Mouse (Mus musculus) heart, postnatal 0 days (tissue): ENCODE data around the gene Grin2a. TPM values are rescaled to one million over a fixed set of nuclear protein-coding genes. Genes with fewer than 3 reads are reported as not detected.

ENCODE experiments used
- ATAC-seq: fragments of 200-750 bp; cut with Nextera tagmentation; 2 replicates; pipeline ENCODE4 v1.8.0; 2017; ENCODE audit warnings: low read depth, moderate number of reproducible peaks, moderate library complexity; ENCODE audit not compliant: insufficient read depth
- DNase-seq: peaks from one replicate; pipeline ENCODE4 v3.0.0-alpha.2; 2016; ENCODE audit warnings: low spot score
- H3K27ac ChIP-seq: fragments of 300-500 bp; sonication (generic); 2 replicates; pipeline ENCODE4 v1.5.1; 2014; ENCODE audit warnings: low read depth, mild to moderate bottlenecking
- H3K27me3 ChIP-seq: fragments of 300-500 bp; sonication (generic); 2 replicates; pipeline ENCODE4 v1.6.1; 2014; ENCODE audit warnings: low read length, mixed read lengths; ENCODE audit not compliant: control insufficient read depth, insufficient read depth
- H3K36me3 ChIP-seq: fragments of 300-500 bp; sonication (generic); replicated peaks from 2 replicates; pipeline ENCODE4 v1.6.1; 2014; ENCODE audit warnings: low read length, mixed read lengths; ENCODE audit not compliant: control insufficient read depth, insufficient read depth
- H3K4me1 ChIP-seq: fragments of 300-500 bp; sonication (generic); 2 replicates; pipeline ENCODE4 v1.6.1; 2014; ENCODE audit warnings: antibody characterized with exemption; ENCODE audit not compliant: control insufficient read depth, insufficient read depth
- H3K4me2 ChIP-seq: fragments of 300-500 bp; sonication (generic); 2 replicates; pipeline ENCODE4 v1.6.1; 2014; ENCODE audit warnings: low read depth, mild to moderate bottlenecking, low read length, moderate library complexity
- H3K4me3 ChIP-seq: fragments of 300-500 bp; sonication (generic); 2 replicates; pipeline ENCODE4 v1.5.1; 2014; ENCODE audit warnings: low read depth, low read length
- H3K9ac ChIP-seq: fragments of 300-500 bp; sonication (generic); replicated peaks from 2 replicates; pipeline ENCODE4 v1.6.1; 2014; ENCODE audit warnings: low read depth, low read length, mixed read lengths
- H3K9me3 ChIP-seq: fragments of 300-500 bp; sonication (generic); replicated peaks from 2 replicates; pipeline ENCODE4 v1.6.1; 2016; ENCODE audit warnings: low read length; ENCODE audit not compliant: control insufficient read depth
- CTCF ChIP-seq: IDR thresholded peaks from 2 replicates; pipeline ENCODE4 v1.5.1; 2016; ENCODE audit warnings: antibody characterized with exemption, control low read depth, low read depth
- EP300 ChIP-seq: IDR thresholded peaks from 2 replicates; pipeline ENCODE4 v1.6.1; 2016; ENCODE audit warnings: antibody characterized with exemption, low read depth
- WGBS: fragments of 180-500 bp; shearing (Covaris S2); extraction: QIAGEN DNeasy Blood & Tissue Kit; methylation state at CpG from one replicate; pipeline ENCODE4 v1.1.7; 2014; 5-methylcytosine and 5-hydroxymethylcytosine counted together
- polyA plus RNA-seq: library from polyadenylated mRNA; unstranded; fragments of >200 nt; fragmentation: Nextera tagmentation; extraction: Ambion mirVana; gene quantifications from 2 replicates; pipeline ENCODE4 v1.2.1, GENCODE M21; 2015
- total RNA-seq: library from RNA; depleted of rRNA; stranded (reverse); fragments of >200 nt; gene quantifications from 2 replicates; pipeline ENCODE4 v1.2.3, GENCODE M21; 2014; ENCODE audit warnings: low replicate concordance

Gene Grin2a
- total and polyA plus RNA-seq, 2 experiments from 2014 or later, result 0.15 to 0.38 TPM

DNA sequence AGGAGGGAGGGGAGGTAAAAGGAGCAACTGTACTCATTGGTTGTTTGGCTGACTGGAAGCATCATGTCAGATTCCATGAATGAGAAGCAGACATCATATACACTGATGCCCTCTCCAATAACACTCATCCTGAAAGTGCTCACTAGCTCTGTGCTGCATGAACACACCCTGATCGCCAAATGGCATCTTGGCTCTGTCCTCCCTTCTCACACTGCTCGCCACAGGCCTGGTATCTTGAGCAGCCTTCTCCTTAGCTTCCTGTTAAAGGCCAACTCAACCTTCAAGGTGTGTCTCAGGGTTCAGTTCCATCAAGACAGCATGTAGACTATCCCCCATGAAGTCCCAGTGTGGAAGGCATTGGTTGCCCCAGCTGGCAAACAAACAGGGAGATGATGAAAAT, 137.6 kb downstream of the Grin2a start:
- no peaks in the 10 kb centered on the region for H3K27me3 ChIP-seq
- H3K9me3 ChIP-seq, result no peaks in the 10 kb centered on the region
- H3K4me1 ChIP-seq, result no peaks in the 10 kb centered on the region
- H3K4me3 ChIP-seq, result no peak overlapping the region
- no peak overlapping the region for H3K9ac ChIP-seq
- no peak for TF ChIP-seq CTCF
- TF ChIP-seq EP300, result no peak
- ATAC-seq (no peak), DNase-seq (no peak)
- H3K36me3 ChIP-seq, result no peaks in the 10 kb centered on the region
- 40% methylated on average over 2 of the region's 2 CpGs for WGBS
- no peak overlapping the region for H3K27ac ChIP-seq
- no peak overlapping the region for H3K4me2 ChIP-seq

DNA sequence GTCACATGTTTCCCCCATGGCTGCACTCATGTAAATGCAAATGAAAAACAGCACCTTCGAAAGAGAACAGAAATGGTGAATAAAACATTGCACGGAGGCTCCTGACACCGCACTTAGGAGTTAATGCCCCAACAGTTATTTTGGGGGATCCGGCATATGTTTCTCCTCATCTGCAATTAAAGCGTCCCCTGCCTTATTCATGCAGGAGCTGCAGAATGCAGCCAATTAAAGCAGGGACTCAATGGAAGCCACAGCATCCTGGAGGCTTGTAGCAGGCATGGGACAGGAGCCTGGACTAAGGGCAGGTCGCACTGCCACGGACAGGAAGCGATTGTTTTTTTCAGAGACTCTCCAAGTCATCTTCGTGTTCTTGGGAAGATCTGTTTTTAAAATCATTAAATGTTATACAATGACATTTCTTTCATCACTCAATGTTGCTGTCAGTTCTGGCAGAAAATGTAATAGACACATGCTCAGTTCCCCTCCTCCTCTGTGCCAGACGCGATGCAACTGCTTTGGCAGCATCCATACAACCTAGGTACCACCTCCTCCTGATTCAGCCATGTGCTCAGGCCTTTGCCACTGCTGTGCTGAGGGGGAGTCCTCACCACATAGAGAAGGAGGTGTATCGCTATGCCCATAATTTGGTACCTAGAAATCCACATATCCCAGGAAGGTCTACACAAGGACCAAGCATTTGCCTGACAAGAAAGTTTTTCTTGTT, 143.9 kb downstream of the Grin2a start:
- no peak overlapping the region for H3K9ac ChIP-seq
- no peak overlapping the region for H3K4me3 ChIP-seq
- no peak for ATAC-seq
- H3K27ac ChIP-seq, result no peak overlapping the region
- H3K9me3 ChIP-seq, result no peaks in the 10 kb centered on the region
- no peaks in the 10 kb centered on the region for H3K36me3 ChIP-seq
- H3K4me2 ChIP-seq, result no peak overlapping the region
- TF ChIP-seq EP300 (no peak), CTCF (no peak)
- no peak for DNase-seq
- WGBS, result 79% methylated on average over 12 of the region's 12 CpGs
- H3K4me1 ChIP-seq, result no peaks in the 10 kb centered on the region
- no peaks in the 10 kb centered on the region for H3K27me3 ChIP-seq

- DNase-seq, result no peak
- Histone ChIP-seq H3K4me3 (no peak overlapping the region), H3K36me3 (no peaks in the 10 kb centered on the region), H3K4me1 (no peaks in the 10 kb centered on the region), H3K9ac (no peak overlapping the region), H3K27me3 (no peaks in the 10 kb centered on the region), H3K27ac (no peak overlapping the region), H3K9me3 (no peaks in the 10 kb centered on the region), H3K4me2 (no peak overlapping the region)
- no peak for ATAC-seq
- WGBS, result 39% methylated on average over 3 of the region's 3 CpGs
- TF ChIP-seq CTCF (no peak), EP300 (no peak)
Observed at GRCm38 (mm10) chr16:9841496-9841895, 153.9 kb downstream of the Grin2a start.

GRCm38 (mm10) chr16:9836542-9836941, 158.8 kb downstream of the Grin2a start:
- no peak overlapping the region for H3K4me2 ChIP-seq
- no peaks in the 10 kb centered on the region for H3K4me1 ChIP-seq
- no peak for ATAC-seq
- H3K4me3 ChIP-seq, result no peak overlapping the region
- no peak for DNase-seq
- no peaks in the 10 kb centered on the region for H3K27me3 ChIP-seq
- TF ChIP-seq EP300 (no peak), CTCF (no peak)
- H3K9me3 ChIP-seq, result no peaks in the 10 kb centered on the region
- no peak overlapping the region for H3K9ac ChIP-seq
- no peak overlapping the region for H3K27ac ChIP-seq
- WGBS, result 30% methylated on average over 8 of the region's 8 CpGs
- H3K36me3 ChIP-seq, result no peaks in the 10 kb centered on the region

- H3K4me3 ChIP-seq, result no peak overlapping the region
- DNase-seq (no peak), ATAC-seq (no peak)
- H3K27ac ChIP-seq, result no peak overlapping the region
- H3K4me2 ChIP-seq, result no peak overlapping the region
- TF ChIP-seq CTCF (no peak), EP300 (no peak)
- H3K27me3 ChIP-seq, result no peaks in the 10 kb centered on the region
- no peak overlapping the region for H3K9ac ChIP-seq
- no peaks in the 10 kb centered on the region for H3K9me3 ChIP-seq
- H3K4me1 ChIP-seq, result no peaks in the 10 kb centered on the region
- WGBS, result 67% methylated on average over 2 of the region's 2 CpGs
- H3K36me3 ChIP-seq, result no peaks in the 10 kb centered on the region
Observed at GRCm38 (mm10) chr16:9834236-9834635, 161.1 kb downstream of the Grin2a start.

GRCm38 (mm10) chr16:9825110-9825483, 170.3 kb downstream of the Grin2a start:
- H3K4me3 ChIP-seq, result no peak overlapping the region
- no peak for TF ChIP-seq EP300
- WGBS, result 55% methylated on average over 2 of the region's 2 CpGs
- H3K4me2 ChIP-seq, result no peak overlapping the region
- H3K9me3 ChIP-seq, result no peaks in the 10 kb centered on the region
- ATAC-seq (no peak), DNase-seq (no peak)
- no peaks in the 10 kb centered on the region for H3K36me3 ChIP-seq
- H3K4me1 ChIP-seq, result no peaks in the 10 kb centered on the region
- no peaks in the 10 kb centered on the region for H3K27me3 ChIP-seq
- no peak overlapping the region for H3K27ac ChIP-seq
- no peak overlapping the region for H3K9ac ChIP-seq
